ENCODE assay signal across 8 mouse cellular contexts in the genomic region with DNA sequence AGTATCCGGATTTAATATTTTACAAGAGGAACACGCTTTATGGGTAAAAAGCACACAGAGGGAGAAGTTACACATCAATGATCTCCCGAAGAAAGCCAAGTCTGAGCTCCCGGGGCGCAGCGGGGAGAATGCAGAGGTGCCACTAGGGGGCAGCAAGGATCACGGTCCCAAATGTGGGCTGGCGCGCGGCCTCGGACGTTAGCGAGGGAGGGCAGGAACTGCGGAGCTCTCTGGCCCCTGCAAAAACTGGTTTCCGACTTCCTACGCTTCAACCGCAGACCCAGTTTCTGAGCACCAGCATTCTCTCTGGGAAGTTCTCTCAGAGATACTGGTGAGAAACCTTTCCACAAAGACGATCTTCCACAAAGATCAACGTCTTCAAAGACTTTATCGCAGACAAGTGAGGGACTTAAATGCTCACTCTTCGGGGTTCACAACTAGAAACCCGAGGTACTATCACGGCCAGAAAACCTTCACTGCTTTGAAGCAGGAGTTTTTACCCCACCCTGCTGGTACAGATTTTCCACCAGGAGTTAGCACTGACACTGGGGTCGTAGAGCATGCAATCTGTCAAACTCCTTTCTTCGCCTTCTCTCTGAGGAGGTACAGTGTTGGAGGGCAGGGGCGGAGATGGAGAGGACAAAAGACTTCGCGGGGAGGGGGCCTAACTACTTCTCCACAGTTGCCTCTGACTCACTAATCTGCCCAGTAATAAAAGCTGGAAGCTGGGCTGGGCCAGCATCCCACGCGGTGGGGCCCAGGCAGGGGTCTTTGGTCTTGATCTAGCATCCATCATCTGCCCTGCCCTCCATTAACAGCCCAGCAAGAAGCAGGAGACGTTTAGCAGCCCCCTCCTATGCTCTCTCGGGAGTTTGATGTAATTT. TPM values are rescaled to one million over a fixed set of nuclear protein-coding genes. Genes with fewer than 3 reads are reported as not detected.
DNase-seq lines count a peak whose midpoint lies in the region; ATAC-seq and TF ChIP-seq lines count a peak whose summit lies in the region.

No protein-coding gene starts in this region.

- in situ Hi-C loops in CH12.LX (cut with MboI; ENCODE audit: low pct_ligation_motif_present, low pct_unique_long_range_greater_than_20kb, low sequenced_read_pairs): no loop called here

- H3K4me2 ChIP-seq in CH12.LX (ENCODE audit: insufficient read depth, low read depth, poor library complexity, severe bottlenecking): peak overlapping the region; percentile 33; the same call in 1 of the 2 replicates
- H3K4me2 ChIP-seq in heart, embryonic 15.5 days: peak overlapping the region; percentile 59
- peak overlapping the region; percentile 41 for H3K4me2 ChIP-seq in kidney, postnatal 0 days (ENCODE audit: low read length)
- H3K4me2 ChIP-seq in neural tube, embryonic 13.5 days: peak overlapping the region; percentile 42

- H3K27me3 ChIP-seq in CH12.LX (replicated peaks): no peaks in the 10 kb centered on the region
- peaks cover 68% of the 10 kb centered on the region for H3K27me3 ChIP-seq in heart, embryonic 15.5 days
- peaks cover 57% of the 10 kb centered on the region for H3K27me3 ChIP-seq in kidney, postnatal 0 days (ENCODE audit: insufficient read depth, low read length)
- peaks cover 95% of the 10 kb centered on the region for H3K27me3 ChIP-seq in neural tube, embryonic 13.5 days
- no peaks in the 10 kb centered on the region for H3K27me3 ChIP-seq in testis, adult 2 months (ENCODE audit: control insufficient read depth, insufficient read depth, low read length)

- no peak for TF ChIP-seq POLR2A in CH12.LX (IDR thresholded peaks at IDR 0.05; ENCODE audit: low read depth, low read length)
- TF ChIP-seq POLR2A in brain, embryonic 14.5 days (IDR thresholded peaks at IDR 0.05; ENCODE audit: borderline replicate concordance, extremely low read depth, insufficient read depth, insufficient read length, poor library complexity, severe bottlenecking): no peak
- peak; percentile 20; the same call in 1 of the 2 replicates for TF ChIP-seq POLR2A in testis, adult 2 months (IDR thresholded peaks at IDR 0.05; ENCODE audit: control insufficient read depth, low read depth, low read length)

- peak; percentile 65; the same call in 1 of the 2 replicates for ATAC-seq in erythroid progenitor cell, adult 5-6 weeks (replicated peaks; ENCODE audit: low FRiP score, poor library complexity, severe bottlenecking)
- no peak for ATAC-seq in heart, embryonic 15.5 days (replicated peaks; ENCODE audit: insufficient number of reproducible peaks, insufficient read depth, low FRiP score, low read depth)
- no peak for ATAC-seq in kidney, postnatal 0 days (replicated peaks; ENCODE audit: low FRiP score, low read depth)
- no peak for ATAC-seq in neural tube, embryonic 13.5 days (ENCODE audit: low read depth)

- no peak for TF ChIP-seq EP300 in CH12.LX (IDR thresholded peaks at IDR 0.05; ENCODE audit: low read length)

- no peak overlapping the region for H3K9ac ChIP-seq in CH12.LX (ENCODE audit: insufficient read depth, low read depth)
- no peak overlapping the region for H3K9ac ChIP-seq in heart, embryonic 15.5 days
- H3K9ac ChIP-seq in kidney, postnatal 0 days (ENCODE audit: low read depth, low read length): no peak overlapping the region
- peak overlapping the region; percentile 46 for H3K9ac ChIP-seq in neural tube, embryonic 13.5 days

- peaks cover 21% of the 10 kb centered on the region for H3K9me3 ChIP-seq in CH12.LX (replicated peaks; ENCODE audit: low read length)
- H3K9me3 ChIP-seq in heart, embryonic 15.5 days (replicated peaks): no peaks in the 10 kb centered on the region
- H3K9me3 ChIP-seq in kidney, postnatal 0 days (replicated peaks; ENCODE audit: low read length): no peaks in the 10 kb centered on the region
- H3K9me3 ChIP-seq in neural tube, embryonic 13.5 days: no peaks in the 10 kb centered on the region

- H3K27ac ChIP-seq in CH12.LX (ENCODE audit: insufficient read depth, low read depth): no peak overlapping the region
- no peak overlapping the region for H3K27ac ChIP-seq in heart, embryonic 15.5 days
- no peak overlapping the region for H3K27ac ChIP-seq in kidney, postnatal 0 days
- H3K27ac ChIP-seq in neural tube, embryonic 13.5 days (replicated peaks): no peak overlapping the region
- H3K27ac ChIP-seq in testis, adult 2 months (ENCODE audit: control insufficient read depth, insufficient read depth, low read depth, low read length): peak overlapping the region; percentile 57

- peak; percentile 62 for TF ChIP-seq RAD21 in CH12.LX (IDR thresholded peaks at IDR 0.05; ENCODE audit: low read depth, low read length)

- DNase-seq in CH12.LX (ENCODE audit: extremely low read depth): peak; percentile 46
- peak; percentile 74 for DNase-seq in brain, embryonic 14.5 days (ENCODE audit: low read depth)
- DNase-seq in kidney, postnatal 0 days (ENCODE audit: low spot score): peak; percentile 91
- peak; percentile 83 to 87 for DNase-seq in lung, adult 18-20 months

- no peaks in the 10 kb centered on the region for H3K36me3 ChIP-seq in CH12.LX (replicated peaks in 1 of 2; ENCODE audit: control insufficient read depth in 1 of 2, insufficient read depth in 1 of 2, low read length in 1 of 2)
- no peaks in the 10 kb centered on the region for H3K36me3 ChIP-seq in heart, embryonic 15.5 days
- H3K36me3 ChIP-seq in kidney, postnatal 0 days (ENCODE audit: insufficient read depth, low read length): no peaks in the 10 kb centered on the region
- no peaks in the 10 kb centered on the region for H3K36me3 ChIP-seq in neural tube, embryonic 13.5 days
- H3K36me3 ChIP-seq in testis, adult 2 months (ENCODE audit: control insufficient read depth, insufficient read depth, low read length): no peaks in the 10 kb centered on the region

- no peak overlapping the region for H3K4me3 ChIP-seq in CH12.LX (replicated peaks in 1 of 3; ENCODE audit: low read depth in 2 of 3, low read length in 2 of 3, poor library complexity in 1 of 3)
- H3K4me3 ChIP-seq in heart, embryonic 15.5 days: peak overlapping the region; percentile 29
- H3K4me3 ChIP-seq in kidney, postnatal 0 days (replicated peaks; ENCODE audit: low read depth, low read length): 0 out of 2 replicates have a peak overlapping the region, but pooled peaks have one; percentile 0
- H3K4me3 ChIP-seq in neural tube, embryonic 13.5 days: peak overlapping the region; percentile 11
- H3K4me3 ChIP-seq in testis, adult 2 months (ENCODE audit: control insufficient read depth, low read depth, low read length): peak overlapping the region; percentile 70

- peaks cover 2 to 11% of the 10 kb centered on the region in 2 experiments; a peak in 3 of 4 replicates for H3K4me1 ChIP-seq in CH12.LX (ENCODE audit: control insufficient read depth in 1 of 2, insufficient read depth in 2 of 2)
- peaks cover 86% of the 10 kb centered on the region for H3K4me1 ChIP-seq in heart, embryonic 15.5 days (replicated peaks)
- H3K4me1 ChIP-seq in kidney, postnatal 0 days (replicated peaks; ENCODE audit: insufficient read depth, low read length): peaks cover 17% of the 10 kb centered on the region
- peaks cover 51% of the 10 kb centered on the region for H3K4me1 ChIP-seq in neural tube, embryonic 13.5 days (replicated peaks)
- H3K4me1 ChIP-seq in testis, adult 2 months (ENCODE audit: control insufficient read depth, insufficient read depth, low read length): peaks cover 61% of the 10 kb centered on the region

- no peaks in the 10 kb centered on the region for H3K79me2 ChIP-seq in CH12.LX (replicated peaks; ENCODE audit: control insufficient read depth, extremely low read depth, insufficient read depth, poor library complexity, severe bottlenecking)

- peak in 1 of 2 experiments; percentile 84; a peak in 3 of 4 replicates for TF ChIP-seq CTCF in CH12.LX (conservative IDR thresholded peaks at IDR 0.05 in 1 of 2, IDR thresholded peaks at IDR 0.05 in 1 of 2; ENCODE audit: low read depth in 2 of 2, low read length in 2 of 2)
- TF ChIP-seq CTCF in brain, embryonic 14.5 days (IDR thresholded peaks at IDR 0.05; ENCODE audit: borderline replicate concordance, extremely low read depth, insufficient read depth, insufficient read length): peak; percentile 91
- peak; percentile 92 for TF ChIP-seq CTCF in kidney, postnatal 0 days (IDR thresholded peaks at IDR 0.05; ENCODE audit: low read depth)
- TF ChIP-seq CTCF in testis, adult 2 months (IDR thresholded peaks at IDR 0.05; ENCODE audit: control insufficient read depth, insufficient read depth, insufficient replicate concordance, low read depth, low read length): peak; percentile 90

- 4% methylated on average over 32 of the region's 32 CpGs for WGBS in heart, embryonic 15.5 days
- 4% methylated on average over 32 of the region's 32 CpGs for WGBS in kidney, postnatal 0 days
- under 1% methylated on average over 32 of the region's 32 CpGs for WGBS in neural tube, embryonic 13.5 days

- dilution Hi-C loops in CH12.LX (cut with MboI; ENCODE audit: extremely low pct_ligation_motif_present, extremely low pct_unique_long_range_greater_than_20kb, low sequenced_read_pairs): no loop called here

RNA-seq across cellular contexts. Expression of a gene that starts 3.3 kb away (rescaled TPM):
- total RNA-seq in CH12.LX (2012; rRNA removed) (not detected in 2 replicates), CH12.LX (2014; rRNA removed) (not detected in 2 replicates)
- 0.07 and 0.08 TPM in 2 replicates for polyA plus RNA-seq in CH12.LX (2012; ENCODE audit: insufficient read length, low read depth)
- 0.14 and 0.62 TPM in 2 replicates for polyA plus RNA-seq in brain, embryonic 14.5 days (2012; rRNA removed)
- not detected in 2 replicates for total RNA-seq in erythroid progenitor cell, adult 5-6 weeks (2015; ENCODE audit: low replicate concordance)
- not detected in 2 replicates for total RNA-seq in erythroid progenitor cell, adult 5-6 weeks (2017; ENCODE audit: low replicate concordance)
- polyA plus RNA-seq in heart, embryonic 15.5 days (2015; fragmentation: Nextera tagmentation; extraction: Ambion mirVana): 2.7 and 3.6 TPM in 2 replicates
- 0.37 and 0.45 TPM in 2 replicates for polyA plus RNA-seq in kidney, postnatal 0 days (2015; fragmentation: Nextera tagmentation; extraction: Ambion mirVana)
- polyA plus RNA-seq in neural tube, embryonic 13.5 days (2015; fragmentation: Nextera tagmentation; extraction: Ambion mirVana): not detected in 2 replicates
- 1.8 and 1.9 TPM in 2 replicates for polyA plus RNA-seq in testis, adult 2 months (2012; rRNA removed)

RNA-seq across cellular contexts. Expression of a gene that starts 27.8 kb away (rescaled TPM):
- total RNA-seq in CH12.LX (2012; rRNA removed): 6.9 and 7.8 TPM in 2 replicates
- 5.7 and 6.4 TPM in 2 replicates for total RNA-seq in CH12.LX (2014; rRNA removed)
- polyA plus RNA-seq in CH12.LX (2012; ENCODE audit: insufficient read length, low read depth): 18.9 and 22.3 TPM in 2 replicates
- polyA plus RNA-seq in brain, embryonic 14.5 days (2012; rRNA removed): 0.95 and 1.1 TPM in 2 replicates
- total RNA-seq in erythroid progenitor cell, adult 5-6 weeks (2015; ENCODE audit: low replicate concordance): 14.3 and 18.4 TPM in 2 replicates
- total RNA-seq in erythroid progenitor cell, adult 5-6 weeks (2017; ENCODE audit: low replicate concordance): 9.8 and 12.3 TPM in 2 replicates
- polyA plus RNA-seq in heart, embryonic 15.5 days (2015; fragmentation: Nextera tagmentation; extraction: Ambion mirVana): 3.2 and 3.8 TPM in 2 replicates
- polyA plus RNA-seq in kidney, postnatal 0 days (2015; fragmentation: Nextera tagmentation; extraction: Ambion mirVana): 1.3 and 1.4 TPM in 2 replicates
- 0.46 and 0.61 TPM in 2 replicates for polyA plus RNA-seq in neural tube, embryonic 13.5 days (2015; fragmentation: Nextera tagmentation; extraction: Ambion mirVana)
- polyA plus RNA-seq in testis, adult 2 months (2012; rRNA removed): 17.6 and 17.9 TPM in 2 replicates

RNA-seq across cellular contexts. Expression of a gene that starts 37.3 kb away (rescaled TPM):
- 0.29 and 0.42 TPM in 2 replicates for total RNA-seq in CH12.LX (2012; rRNA removed)
- total RNA-seq in CH12.LX (2014; rRNA removed): 0.05 and 0.11 TPM in 2 replicates
- 0.45 and 0.73 TPM in 2 replicates for polyA plus RNA-seq in CH12.LX (2012; ENCODE audit: insufficient read length, low read depth)
- 24.9 and 41.3 TPM in 2 replicates for polyA plus RNA-seq in brain, embryonic 14.5 days (2012; rRNA removed)
- not detected in 2 replicates for total RNA-seq in erythroid progenitor cell, adult 5-6 weeks (2015; ENCODE audit: low replicate concordance)
- 0.15 and 0.39 TPM in 2 replicates for total RNA-seq in erythroid progenitor cell, adult 5-6 weeks (2017; ENCODE audit: low replicate concordance)
- 10.1 and 11.0 TPM in 2 replicates for polyA plus RNA-seq in heart, embryonic 15.5 days (2015; fragmentation: Nextera tagmentation; extraction: Ambion mirVana)
- 1.9 and 3.5 TPM in 2 replicates for polyA plus RNA-seq in kidney, postnatal 0 days (2015; fragmentation: Nextera tagmentation; extraction: Ambion mirVana)
- polyA plus RNA-seq in neural tube, embryonic 13.5 days (2015; fragmentation: Nextera tagmentation; extraction: Ambion mirVana): 12.1 and 15.8 TPM in 2 replicates
- polyA plus RNA-seq in testis, adult 2 months (2012; rRNA removed): 6.2 and 7.6 TPM in 2 replicates

RNA-seq across cellular contexts. Expression of a gene that starts 45.1 kb away (rescaled TPM):
- total RNA-seq in CH12.LX (2012; rRNA removed): 4.2 and 4.3 TPM in 2 replicates
- 3.6 TPM in 2 replicates for total RNA-seq in CH12.LX (2014; rRNA removed)
- 2.6 and 2.7 TPM in 2 replicates for polyA plus RNA-seq in CH12.LX (2012; ENCODE audit: insufficient read length, low read depth)
- polyA plus RNA-seq in brain, embryonic 14.5 days (2012; rRNA removed): 11.1 and 11.7 TPM in 2 replicates
- 5.0 and 8.4 TPM in 2 replicates for total RNA-seq in erythroid progenitor cell, adult 5-6 weeks (2015; ENCODE audit: low replicate concordance)
- total RNA-seq in erythroid progenitor cell, adult 5-6 weeks (2017; ENCODE audit: low replicate concordance): 1.3 and 3.6 TPM in 2 replicates
- 42.1 and 44.7 TPM in 2 replicates for polyA plus RNA-seq in heart, embryonic 15.5 days (2015; fragmentation: Nextera tagmentation; extraction: Ambion mirVana)
- 16.1 and 16.8 TPM in 2 replicates for polyA plus RNA-seq in kidney, postnatal 0 days (2015; fragmentation: Nextera tagmentation; extraction: Ambion mirVana)
- polyA plus RNA-seq in neural tube, embryonic 13.5 days (2015; fragmentation: Nextera tagmentation; extraction: Ambion mirVana): 23.7 and 25.3 TPM in 2 replicates
- 12.6 and 13.4 TPM in 2 replicates for polyA plus RNA-seq in testis, adult 2 months (2012; rRNA removed)

Comparison
In these comparisons a context has a peak if more than half of its experiments do, and no peak if none do; other contexts are left out.
1. H3K4me3 ChIP-seq: peak in heart, embryonic 15.5 days (single experiment), kidney, postnatal 0 days (single experiment), neural tube, embryonic 13.5 days (single experiment) and testis, adult 2 months (single experiment); none in CH12.LX (0 of 3).
2. Peak in every context shown above with its lines, with median percentiles within 50 percentile points of each other: DNase-seq and H3K4me2 ChIP-seq.